Mouse (Mus musculus) adipose tissue, adult 10 weeks (tissue): Measurements from ENCODE around the gene Gba2. TPM values are rescaled to one million over a fixed set of nuclear protein-coding genes. Genes with fewer than 3 reads are reported as not detected.

Experiments
- polyA plus RNA-seq: library from polyadenylated mRNA; stranded (reverse); fragments of 350-450 nt; fragmentation: Illumina TruSeq; extraction: RNeasy Lipid Tissue Mini Kit (QIAGEN cat#74804); gene quantifications from one replicate; pipeline ENCODE4 v1.2.3, GENCODE M21; 2014; ENCODE audit warnings: low read depth, low replicate concordance

Gba2 gene
- polyA plus RNA-seq = 12.9 TPM

GRCm38 (mm10) chr4:43578376-43579204 is at the start of gene Gba2, which contains the start of gene Rgp1:
Gene Gba2, minus strand, starts transcription at chr4:43578873.
Gene Rgp1, plus strand, starts transcription at chr4:43578715.

DNA sequence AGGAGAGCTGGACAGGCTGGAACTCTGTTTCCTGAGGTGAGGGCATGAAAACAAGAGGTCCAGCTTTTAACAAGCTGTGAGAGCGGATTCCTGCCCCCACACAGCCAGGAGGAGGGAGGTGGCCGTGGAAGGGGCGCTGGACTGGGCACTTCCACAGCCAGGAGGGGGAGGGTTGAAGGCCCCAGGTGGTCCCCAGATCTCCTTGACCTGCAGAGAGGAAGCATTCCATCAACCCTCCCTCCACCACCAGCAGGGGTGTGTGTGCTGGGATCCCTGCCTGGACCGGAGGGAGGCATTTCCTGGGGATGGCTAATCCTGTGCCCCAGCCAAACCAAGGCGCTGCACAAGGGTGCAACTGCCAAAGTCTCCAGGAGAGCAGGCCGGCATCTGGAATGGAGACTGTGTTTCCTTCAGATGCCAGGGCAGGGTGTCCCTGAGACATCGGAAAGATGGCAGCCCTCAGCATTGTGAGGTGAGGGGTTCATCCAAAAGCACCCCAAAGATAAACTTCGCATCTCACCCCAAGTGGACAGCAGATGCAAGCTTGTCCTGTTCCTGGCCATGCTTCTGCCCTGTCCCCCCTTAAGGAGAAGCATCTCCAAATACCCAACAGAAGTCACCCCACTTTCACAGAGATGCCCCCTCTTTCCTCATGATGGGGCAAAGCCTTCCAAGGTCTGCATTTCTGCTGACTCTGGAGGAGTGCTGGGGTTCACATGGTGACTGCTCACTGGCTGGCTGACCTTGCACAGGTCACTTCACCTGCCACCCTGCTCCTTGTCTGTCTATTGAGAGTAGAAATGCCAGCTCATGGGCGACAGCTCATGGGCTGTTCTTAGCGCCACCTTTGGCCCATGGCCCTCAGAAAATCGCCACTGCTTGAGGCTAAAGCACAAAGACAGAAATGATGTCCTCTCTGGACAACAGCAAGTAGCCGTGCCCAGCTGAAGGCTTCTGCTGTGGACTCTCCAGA is 6.1 kb upstream of the Gba2 start, which contains the start of gene Msmp:
TSS of gene Msmp (minus strand) at position 51 of the 973 bp plus-strand sequence.

GRCm38 (mm10) chr4:43561997-43562768 is 16.5 kb downstream of the Gba2 start, which contains the start of the genes Creb3 and Tln1:
Gene Creb3, plus strand, starts transcription at chr4:43562332.
Gene Tln1, minus strand, starts transcription at chr4:43562691.

Other genes with a start within 250 kb of the Gba2 start
- 17.7 TPM for gene Rusc2, start 196.9 kb downstream of the Gba2 start, polyA plus RNA-seq
- gene Fam166b, start 149.7 kb downstream of the Gba2 start, polyA plus RNA-seq = 3.9 TPM
- 47.5 TPM for gene Tesk1, start 136.9 kb downstream of the Gba2 start, polyA plus RNA-seq
- gene Cd72, start 124.2 kb downstream of the Gba2 start, polyA plus RNA-seq = 6.7 TPM
- not detected for gene Sit1, start 95.1 kb downstream of the Gba2 start, polyA plus RNA-seq
- 55.0 TPM for gene Ccdc107, start 86.0 kb downstream of the Gba2 start, polyA plus RNA-seq
- 1.2 TPM for gene Arhgef39, start 79.2 kb downstream of the Gba2 start, polyA plus RNA-seq
- 0.72 TPM for gene Car9, start 71.9 kb downstream of the Gba2 start, polyA plus RNA-seq
- gene Tpm2, start 55.1 kb downstream of the Gba2 start, polyA plus RNA-seq = 128 TPM
- 45.7 TPM for gene Creb3, start 16.5 kb downstream of the Gba2 start, polyA plus RNA-seq
- gene Tln1, start 16.2 kb downstream of the Gba2 start, polyA plus RNA-seq = 59.0 TPM
- gene Rgp1, start 158 bp downstream of the Gba2 start, polyA plus RNA-seq = 40.1 TPM
- 0.79 TPM for gene Msmp, start 5.6 kb upstream of the Gba2 start, polyA plus RNA-seq
- gene Npr2, start 53.1 kb upstream of the Gba2 start, polyA plus RNA-seq = 30.2 TPM
- 3.8 TPM for gene Spag8, start 74.7 kb upstream of the Gba2 start, polyA plus RNA-seq
- gene Hint2, start 77.6 kb upstream of the Gba2 start, polyA plus RNA-seq = 120 TPM
- 11.5 TPM for gene Tmem8b, start 90.1 kb upstream of the Gba2 start, polyA plus RNA-seq
- 4.8 TPM for gene Fam221b, start 90.3 kb upstream of the Gba2 start, polyA plus RNA-seq
- not detected for gene Olfr70, start 121.9 kb upstream of the Gba2 start, polyA plus RNA-seq
- gene Olfr71, start 131.4 kb upstream of the Gba2 start, polyA plus RNA-seq = not detected
- gene Hrct1, start 148.3 kb upstream of the Gba2 start, polyA plus RNA-seq = 13.1 TPM
- gene Spaar, start 151.2 kb upstream of the Gba2 start, polyA plus RNA-seq = 4.6 TPM
- not detected for gene Olfr159, start 192.1 kb upstream of the Gba2 start, polyA plus RNA-seq
- gene Olfr156, start 245.0 kb upstream of the Gba2 start, polyA plus RNA-seq = not detected